Mouse (Mus musculus) MEL (cell line): ENCODE measurements around the gene Tspan4. TPM values are rescaled to one million over a fixed set of nuclear protein-coding genes. Genes with fewer than 3 reads are reported as not detected.
A peak's percentile ranks its signal among the peaks of the same experiment; 100 is the strongest.

Experiments used
- DNase-seq: peaks from one replicate; pipeline ENCODE4 v3.0.0; 2011; ENCODE audit warnings: low read depth, low spot score
- H3K27ac ChIP-seq: 2 replicates; pipeline ENCODE4 v1.5.1; 2012; ENCODE audit warnings: low read depth, mild to moderate bottlenecking, control low read depth, low read length, moderate library complexity; ENCODE audit not compliant: control insufficient read depth
- H3K27me3 ChIP-seq, 2 experiments: fragments of 150-350 bp in 1 of 2; sonication (generic) in 1 of 2; 2 replicates each; pipeline ENCODE4 v1.6.1; 2012; ENCODE audit warnings: low read length in 2 of 2, mild to moderate bottlenecking in 2 of 2, improper control_type of control experiment in 1 of 2, moderate library complexity in 1 of 2; ENCODE audit not compliant: insufficient read depth in 2 of 2, control insufficient read depth in 1 of 2
- H3K36me3 ChIP-seq, 2 experiments: 2 replicates each; pipeline ENCODE4 v1.6.1; 2012 to 2014; ENCODE audit warnings: low read length in 2 of 2, improper control_type of control experiment in 1 of 2, inconsistent platforms in 1 of 2, mild to moderate bottlenecking in 1 of 2; ENCODE audit not compliant: insufficient read depth in 2 of 2, control insufficient read depth in 1 of 2
- H3K4me1 ChIP-seq, 2 experiments: fragments of 150-350 bp in 1 of 2; sonication (generic) in 1 of 2; 2 replicates each; pipeline ENCODE4 v1.6.1; 2012; ENCODE audit warnings: low read length in 2 of 2, improper control_type of control experiment in 1 of 2, mild to moderate bottlenecking in 1 of 2; ENCODE audit not compliant: insufficient read depth in 2 of 2, control insufficient read depth in 1 of 2
- H3K4me3 ChIP-seq, 2 experiments: fragments of 150-350 bp in 1 of 2; sonication (generic) in 1 of 2; 2 replicates each; pipeline ENCODE4 v1.5.1; 2012; ENCODE audit warnings: low read depth in 2 of 2, low read length in 2 of 2, mild to moderate bottlenecking in 2 of 2, moderate library complexity in 2 of 2, control low read depth in 1 of 2, improper control_type of control experiment in 1 of 2; ENCODE audit not compliant: control insufficient read depth in 1 of 2, insufficient read depth in 1 of 2
- H3K79me2 ChIP-seq: 2 replicates; pipeline ENCODE4 v1.6.1; 2012; ENCODE audit warnings: mild to moderate bottlenecking, low read length, moderate library complexity; ENCODE audit not compliant: control insufficient read depth, poor library complexity, insufficient read depth
- H3K9ac ChIP-seq: 2 replicates; pipeline ENCODE4 v1.6.1; 2012; ENCODE audit warnings: low read depth, mild to moderate bottlenecking, control low read depth, low read length, moderate library complexity; ENCODE audit not compliant: control insufficient read depth, poor library complexity, severe bottlenecking
- H3K9me3 ChIP-seq: fragments of 150-350 bp; sonication (generic); replicated peaks from 2 replicates; pipeline ENCODE4 v1.6.1; 2012; ENCODE audit warnings: mild to moderate bottlenecking, low read length, improper control_type of control experiment, moderate library complexity; ENCODE audit not compliant: insufficient read depth
- CHD1 ChIP-seq: IDR thresholded peaks from 2 replicates; pipeline ENCODE4 v1.6.1; 2012; ENCODE audit warnings: low read depth, mild to moderate bottlenecking, inconsistent platforms, low read length, improper control_type of control experiment
- CTCF ChIP-seq, 3 experiments: IDR thresholded peaks in 2 of 3; conservative IDR thresholded peaks in 1 of 3; 2 replicates each; pipeline ENCODE4 v1.5.1; 2011 to 2012; ENCODE audit warnings: low read length in 3 of 3, low read depth in 2 of 3, mild to moderate bottlenecking in 2 of 3, improper control_type of control experiment in 1 of 3, inconsistent platforms in 1 of 3, mixed read lengths in 1 of 3, moderate library complexity in 1 of 3; ENCODE audit not compliant: control insufficient read depth in 1 of 3, insufficient read depth in 1 of 3, poor library complexity in 1 of 3, severe bottlenecking in 1 of 3
- E2F4 ChIP-seq: IDR thresholded peaks from 2 replicates; pipeline ENCODE4 v1.6.1; 2011; ENCODE audit warnings: low read depth, low read length, improper control_type of control experiment, borderline replicate concordance
- EP300 ChIP-seq, 2 experiments: IDR thresholded peaks; 2 replicates each; pipeline ENCODE4 v1.6.1; 2011; ENCODE audit warnings: improper control_type of control experiment in 2 of 2, low read length in 2 of 2, low read depth in 1 of 2, mild to moderate bottlenecking in 1 of 2
- JUND ChIP-seq: IDR thresholded peaks from 2 replicates; pipeline ENCODE4 v1.6.1; 2011; ENCODE audit warnings: low read depth, mild to moderate bottlenecking, improper control_type of control experiment, low read length
- MEF2A ChIP-seq: IDR thresholded peaks from 2 replicates; pipeline ENCODE4 v1.6.1; 2014; ENCODE audit warnings: low read depth, mild to moderate bottlenecking, inconsistent platforms, low read length, improper control_type of control experiment; ENCODE audit not compliant: poor library complexity, insufficient replicate concordance, severe bottlenecking; ENCODE audit errors: extremely low read depth
- MXI1 ChIP-seq: IDR thresholded peaks from 2 replicates; pipeline ENCODE4 v1.6.1; 2011; ENCODE audit warnings: mild to moderate bottlenecking, low read depth, low read length, improper control_type of control experiment
- MYC ChIP-seq: IDR thresholded peaks from 2 replicates; pipeline ENCODE4 v1.6.1; 2011; ENCODE audit warnings: low read depth, mild to moderate bottlenecking, low read length, improper control_type of control experiment, moderate library complexity
- NELFE ChIP-seq: IDR thresholded peaks from 2 replicates; pipeline ENCODE4 v1.6.1; 2011; ENCODE audit warnings: low read depth, low read length, improper control_type of control experiment
- NRF1 ChIP-seq: IDR thresholded peaks from 2 replicates; pipeline ENCODE4 v1.6.1; 2014; ENCODE audit warnings: low read depth, mild to moderate bottlenecking, inconsistent platforms, low read length, improper control_type of control experiment, moderate library complexity; ENCODE audit not compliant: poor library complexity, insufficient read depth, severe bottlenecking
- POLR2A ChIP-seq, 2 experiments: IDR thresholded peaks; 2 replicates each; pipeline ENCODE4 v1.6.1; 2011 to 2012; ENCODE audit warnings: low read length in 2 of 2, mild to moderate bottlenecking in 2 of 2, control low read depth in 1 of 2, improper control_type of control experiment in 1 of 2, low read depth in 1 of 2, moderate library complexity in 1 of 2; ENCODE audit not compliant: control insufficient read depth in 1 of 2, insufficient read depth in 1 of 2, poor library complexity in 1 of 2
- POLR2AphosphoS2 ChIP-seq: IDR thresholded peaks from 2 replicates; pipeline ENCODE4 v1.6.1; 2011; ENCODE audit warnings: low read length, improper control_type of control experiment
- POLR2AphosphoS5 ChIP-seq: IDR thresholded peaks from 2 replicates; pipeline ENCODE4 v1.6.1; 2012; ENCODE audit warnings: low read depth, borderline replicate concordance, mild to moderate bottlenecking, inconsistent platforms, low read length, moderate library complexity, mixed read lengths
- RAD21 ChIP-seq: IDR thresholded peaks from 2 replicates; pipeline ENCODE4 v1.6.1; 2011; ENCODE audit warnings: mild to moderate bottlenecking, low read depth, low read length, improper control_type of control experiment
- SIN3A ChIP-seq: IDR thresholded peaks from 2 replicates; pipeline ENCODE4 v1.6.1; 2012; ENCODE audit warnings: low read length, improper control_type of control experiment, inconsistent platforms
- SMC3 ChIP-seq: IDR thresholded peaks from 2 replicates; pipeline ENCODE4 v1.6.1; 2011; ENCODE audit warnings: low read depth, low read length, improper control_type of control experiment
- TAL1 ChIP-seq: IDR thresholded peaks from 2 replicates; pipeline ENCODE4 v1.6.1; 2012; ENCODE audit warnings: mild to moderate bottlenecking, inconsistent platforms, low read length, moderate library complexity, mixed read lengths
- TBP ChIP-seq: IDR thresholded peaks from 2 replicates; pipeline ENCODE4 v1.8.0; 2011; ENCODE audit warnings: low read depth, low read length, improper control_type of control experiment
- TCF12 ChIP-seq: IDR thresholded peaks from 2 replicates; pipeline ENCODE4 v1.6.1; 2014; ENCODE audit warnings: low read depth, mild to moderate bottlenecking, inconsistent platforms, low read length, improper control_type of control experiment, moderate library complexity
- USF1 ChIP-seq: IDR thresholded peaks from 2 replicates; pipeline ENCODE4 v1.6.1; 2014; ENCODE audit warnings: low read depth, mild to moderate bottlenecking, inconsistent platforms, low read length, improper control_type of control experiment, moderate library complexity
- USF2 ChIP-seq, 2 experiments: IDR thresholded peaks; 2 replicates each; pipeline ENCODE4 v1.6.1; 2011 to 2012; ENCODE audit warnings: improper control_type of control experiment in 2 of 2, low read length in 2 of 2, borderline replicate concordance in 1 of 2, inconsistent platforms in 1 of 2, low read depth in 1 of 2, mild to moderate bottlenecking in 1 of 2; ENCODE audit not compliant: insufficient read depth in 1 of 2
- ZC3H11A ChIP-seq: IDR thresholded peaks from 2 replicates; pipeline ENCODE4 v1.6.1; 2012; ENCODE audit warnings: low read depth, mild to moderate bottlenecking, inconsistent platforms, low read length, improper control_type of control experiment
- ZKSCAN1 ChIP-seq: IDR thresholded peaks from 2 replicates; pipeline ENCODE4 v1.6.1; 2012; ENCODE audit warnings: low read depth, mild to moderate bottlenecking, inconsistent platforms, low read length, improper control_type of control experiment, moderate library complexity
- ZMIZ1 ChIP-seq: IDR thresholded peaks from 2 replicates; pipeline ENCODE4 v1.6.1; 2012; ENCODE audit warnings: low read depth, mild to moderate bottlenecking, inconsistent platforms, low read length, improper control_type of control experiment, moderate library complexity
- ZNF384 ChIP-seq: IDR thresholded peaks from 2 replicates; pipeline ENCODE4 v1.6.1; 2012; ENCODE audit warnings: low read depth, mild to moderate bottlenecking, inconsistent platforms, low read length, improper control_type of control experiment
- polyA plus RNA-seq, 2 experiments: library from polyadenylated mRNA; stranded (reverse) in 1 of 2; unstranded in 1 of 2; fragments of >175 nt in 1 of 2; fragments of >200 nt in 1 of 2; gene quantifications; 2 replicates each; pipeline versions ENCODE4 v1.2.1 to v1.2.4; 2012; ENCODE audit warnings: low replicate concordance in 2 of 2, low read depth in 1 of 2; ENCODE audit not compliant: insufficient read length in 2 of 2, insufficient read depth in 1 of 2, missing spikeins in 1 of 2
- total RNA-seq: library from RNA; depleted of rRNA; stranded (reverse); fragments of 300-350 nt; gene quantifications from 2 replicates; pipeline ENCODE4 v1.2.3, GENCODE M21; 2012

The Tspan4 gene
- total and polyA plus RNA-seq, 3 experiments: 97.9 to 110 TPM; not detected in 1

DNA sequence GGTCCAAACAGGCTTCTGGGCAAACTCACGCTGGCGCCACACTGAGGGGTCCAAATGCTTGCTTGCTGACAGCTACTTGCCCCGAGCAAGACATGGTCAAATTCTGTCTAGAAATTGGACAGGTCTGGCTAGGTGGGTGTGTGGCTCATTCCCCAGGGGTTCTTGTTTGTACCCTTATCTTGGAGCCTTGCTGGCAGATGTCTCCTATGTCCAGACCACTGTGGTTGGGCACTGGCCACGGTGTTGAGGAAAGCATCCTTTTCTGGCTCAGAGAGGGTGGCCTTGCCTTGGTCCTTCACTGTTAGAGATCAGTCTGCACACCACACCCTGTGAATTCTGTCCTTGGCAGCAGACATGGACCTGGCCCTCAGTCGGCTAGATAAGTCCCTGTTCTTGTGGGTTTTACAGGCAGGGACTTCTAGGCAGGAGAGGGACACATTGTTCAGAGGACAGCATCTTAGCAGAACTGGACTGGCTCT lies 3.3 kb downstream of the Tspan4 start:
- TF ChIP-seq JUND (no peak), CHD1 (no peak), ZMIZ1 (no peak), ZC3H11A (no peak), NRF1 (no peak), SIN3A (no peak), USF2 (IDR thresholded peaks at IDR 0.05; ENCODE audit: borderline replicate concordance in 1 of 2, insufficient read depth in 1 of 2, low read depth in 1 of 2, low read length in 2 of 2) (no peak), MEF2A (no peak), POLR2A (IDR thresholded peaks at IDR 0.05; ENCODE audit: control insufficient read depth in 1 of 2, insufficient read depth in 1 of 2, low read depth in 1 of 2, low read length in 2 of 2, poor library complexity in 1 of 2) (no peak), USF1 (no peak), NELFE (no peak), POLR2AphosphoS2 (no peak), EP300 (IDR thresholded peaks at IDR 0.05; ENCODE audit: low read depth in 1 of 2, low read length in 2 of 2) (no peak)
- no peaks in the 10 kb centered on the region for H3K27me3 ChIP-seq
- peaks cover 47% of the 10 kb centered on the region for H3K79me2 ChIP-seq
- no peak overlapping the region for H3K9ac ChIP-seq
- no peaks in the 10 kb centered on the region for H3K9me3 ChIP-seq
- H3K27ac ChIP-seq: no peak overlapping the region
- no peak for DNase-seq
- H3K36me3 ChIP-seq: peaks cover 0 to 16% of the 10 kb centered on the region in 2 experiments; a peak in 2 of 4 replicates
- H3K4me3 ChIP-seq: no peak overlapping the region
- H3K4me1 ChIP-seq: peaks cover 3 to 22% of the 10 kb centered on the region in 2 experiments; a peak in 3 of 4 replicates

DNA sequence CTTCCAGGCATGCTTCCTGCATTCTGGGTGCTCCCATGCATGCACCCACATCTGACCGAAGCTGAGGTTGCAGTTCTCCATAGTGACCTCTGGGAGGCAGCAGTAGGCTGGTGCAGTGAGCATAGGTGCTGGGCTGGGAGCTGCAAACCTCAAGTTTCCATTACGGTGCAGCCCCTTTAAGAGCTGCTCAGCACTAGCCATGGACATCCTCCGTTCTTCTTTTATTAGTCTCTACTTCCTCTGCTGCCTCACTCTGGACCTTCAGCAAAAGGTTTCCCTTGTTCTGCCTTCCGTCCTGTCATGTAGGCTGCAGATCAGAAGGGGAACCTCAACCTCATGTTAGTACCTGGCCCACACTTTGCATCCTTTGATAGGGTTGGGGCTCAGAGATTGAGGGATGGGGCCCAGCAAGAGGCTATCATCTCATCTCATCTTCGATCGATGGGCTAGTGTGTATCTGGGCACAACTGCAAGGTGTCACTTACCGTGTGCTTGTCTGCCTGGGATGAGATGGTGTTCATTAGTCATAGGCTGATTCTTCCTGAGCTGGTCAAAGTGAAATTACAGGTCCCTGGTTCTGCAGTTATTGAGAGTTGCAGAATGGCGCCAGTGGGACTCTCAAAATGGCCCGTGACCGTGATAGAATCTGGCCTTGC lies 5.9 kb downstream of the Tspan4 start:
- H3K4me1 ChIP-seq: peaks cover 0 to 13% of the 10 kb centered on the region in 2 experiments; a peak in 3 of 4 replicates
- TF ChIP-seq POLR2AphosphoS5: no peak
- TF ChIP-seq RAD21: peak; percentile 72
- peak; percentile 26; the same call in 1 of the 2 replicates for TF ChIP-seq ZC3H11A
- TF ChIP-seq NRF1: no peak
- no peak for TF ChIP-seq E2F4
- no peak for TF ChIP-seq ZNF384
- TF ChIP-seq MXI1: no peak
- TF ChIP-seq POLR2AphosphoS2: no peak
- TF ChIP-seq TBP: no peak
- TF ChIP-seq MEF2A: no peak
- no peak for TF ChIP-seq TAL1
- peak; percentile 80 to 95 (median 81) for TF ChIP-seq CTCF (IDR thresholded peaks at IDR 0.05 in 2 of 3, conservative IDR thresholded peaks at IDR 0.05 in 1 of 3; ENCODE audit: control insufficient read depth in 1 of 3, insufficient read depth in 1 of 3, low read depth in 2 of 3, low read length in 3 of 3, poor library complexity in 1 of 3, severe bottlenecking in 1 of 3)
- no peak for TF ChIP-seq MYC
- TF ChIP-seq SMC3: peak; percentile 70
- no peak for TF ChIP-seq TCF12
- TF ChIP-seq ZKSCAN1: no peak
- TF ChIP-seq CHD1: no peak
- TF ChIP-seq SIN3A: no peak
- TF ChIP-seq, all 39 proteins: peak for 4
- Histone ChIP-seq H3K9ac (no peak overlapping the region), H3K79me2 (peaks cover 22% of the 10 kb centered on the region), H3K36me3 (peaks cover 0 to 7% of the 10 kb centered on the region in 2 experiments; a peak in 2 of 4 replicates), H3K4me3 (no peak overlapping the region), H3K9me3 (no peaks in the 10 kb centered on the region), H3K27ac (no peak overlapping the region), H3K27me3 (no peaks in the 10 kb centered on the region)
- peak; percentile 81 for DNase-seq
